Mouse (Mus musculus): Measurements from ENCODE around the gene Senp6.

The Senp6 gene

GRCm38 (mm10) chr9:80172396-80173222 lies 105.9 kb downstream of the Senp6 start:
- no peak for DNase-seq (ENCODE audit: low spot score in 2 of 2)

- peak; percentile 18 to 40 for DNase-seq (ENCODE audit: low spot score in 2 of 2)
Observed at GRCm38 (mm10) chr9:80173629-80174028, 106.9 kb downstream of the Senp6 start.

GRCm38 (mm10) chr9:80176696-80177478 lies 110.2 kb downstream of the Senp6 start:
- no peak for DNase-seq (ENCODE audit: low spot score in 2 of 2)

GRCm38 (mm10) chr9:80178670-80179069 lies 112.0 kb downstream of the Senp6 start:
- DNase-seq (ENCODE audit: low spot score in 2 of 2), result no peak

GRCm38 (mm10) chr9:80179688-80180087 lies 113.0 kb downstream of the Senp6 start:
- DNase-seq (ENCODE audit: low spot score in 2 of 2), result no peak

GRCm38 (mm10) chr9:80180771-80181170 lies 114.1 kb downstream of the Senp6 start:
- no peak for DNase-seq (ENCODE audit: low spot score in 2 of 2)

GRCm38 (mm10) chr9:80181692-80182091 lies 115.0 kb downstream of the Senp6 start:
- DNase-seq (ENCODE audit: low spot score in 2 of 2), result no peak

GRCm38 (mm10) chr9:80184138-80184537 lies 117.4 kb downstream of the Senp6 start:
- DNase-seq (ENCODE audit: low spot score in 2 of 2), result no peak

- DNase-seq (ENCODE audit: low spot score in 2 of 2), result no peak
Observed at GRCm38 (mm10) chr9:80185737-80186136, 119.0 kb downstream of the Senp6 start.

- DNase-seq (ENCODE audit: low spot score in 2 of 2), result no peak
Observed at GRCm38 (mm10) chr9:80186693-80187092, 120.0 kb downstream of the Senp6 start.

- DNase-seq (ENCODE audit: low spot score in 2 of 2), result no peak
Observed at GRCm38 (mm10) chr9:80188324-80188893, 121.7 kb downstream of the Senp6 start.

- DNase-seq (ENCODE audit: low spot score in 2 of 2), result no peak
Observed at GRCm38 (mm10) chr9:80191240-80191639, 124.5 kb downstream of the Senp6 start.

- DNase-seq (ENCODE audit: low spot score in 2 of 2), result no peak
Observed at GRCm38 (mm10) chr9:80192324-80192723, 125.6 kb downstream of the Senp6 start.

- no peak for DNase-seq (ENCODE audit: low spot score in 2 of 2)
Observed at GRCm38 (mm10) chr9:80194446-80194845, 127.7 kb downstream of the Senp6 start.
